Mouse (Mus musculus) myocyte (in vitro differentiated cells): Measurements from ENCODE around the gene Tspan5.

Source experiments
- E2F4 ChIP-seq: IDR thresholded peaks from one replicate; pipeline ENCODE4 v1.6.1; 2011; ENCODE audit warnings: mild to moderate bottlenecking, control low read depth, moderate library complexity; ENCODE audit not compliant: insufficient read depth
- MYOD1 ChIP-seq, 3 experiments: IDR thresholded peaks; one replicate each; pipeline ENCODE4 v1.6.1; 2011; ENCODE audit warnings: control low read depth in 2 of 3, low read depth in 2 of 3, mild to moderate bottlenecking in 2 of 3, moderate library complexity in 1 of 3; ENCODE audit not compliant: insufficient read length in 2 of 3, control insufficient read depth in 1 of 3
- REST ChIP-seq: IDR thresholded peaks from one replicate; pipeline ENCODE4 v1.6.1; 2011; ENCODE audit warnings: mild to moderate bottlenecking, control low read depth, moderate library complexity; ENCODE audit not compliant: insufficient read depth, insufficient read length

DNA sequence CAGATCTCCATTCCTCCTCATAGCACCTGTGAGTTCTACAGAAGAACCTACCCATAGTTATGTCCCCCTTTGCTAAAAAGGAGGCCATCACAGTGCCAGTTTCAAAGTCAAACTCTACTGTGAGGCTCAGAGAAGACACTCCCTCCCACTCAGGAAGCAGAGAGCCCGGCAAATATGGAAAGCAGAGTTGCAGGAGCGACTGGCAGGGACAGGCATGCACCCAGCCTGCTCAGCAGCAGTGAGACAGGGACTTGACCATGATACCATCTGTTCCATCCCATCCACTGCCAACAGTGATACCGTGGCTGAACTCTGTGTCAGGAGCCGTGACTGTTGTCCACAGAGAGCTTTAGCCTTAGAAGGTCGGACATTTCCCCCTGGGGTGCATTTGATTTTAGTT, 123.3 kb downstream of the Tspan5 start:
- TF ChIP-seq E2F4, result no peak
- no peak for TF ChIP-seq REST
- TF ChIP-seq MYOD1 (IDR thresholded peaks at IDR 0.05; ENCODE audit: control insufficient read depth in 1 of 3, insufficient read length in 2 of 3, low read depth in 2 of 3), result peak in 2 of 3 experiments; percentile 63
